23 mouse cellular contexts compared by ENCODE assay signal in genomic region chr5:66128948-66129347, GRCm38 (mm10). TPM values are rescaled to one million over a fixed set of nuclear protein-coding genes. Genes with fewer than 3 reads are reported as not detected.
DNase-seq lines count a peak whose midpoint lies in the region; TF ChIP-seq lines count a peak whose summit lies in the region.
"Had no signal": no experiment of that assay in that cellular context is flagged by ENCODE, and none has a peak within 500 bp of the region (broad histone marks: within the 10 kb centered on the region; RNA-seq: fewer than 3 reads in every experiment).

No protein-coding gene starts in this region.

- H3K36me3 ChIP-seq in macrophage (ENCODE audit: inconsistent target): peaks cover 47% of the 10 kb centered on the region
- H3K36me3 ChIP-seq in limb, embryonic 10.5 days: no peaks in the 10 kb centered on the region
- H3K36me3 ChIP-seq: embryonic facial prominence, embryonic 13.5 days; embryonic facial prominence, embryonic 15.5 days; forebrain, embryonic 10.5 days; forebrain, embryonic 12.5 days; G1E had no signal

- no peaks in the 10 kb centered on the region for H3K27me3 ChIP-seq in limb, embryonic 10.5 days (ENCODE audit: low read depth, poor library complexity, severe bottlenecking)
- H3K27me3 ChIP-seq: CH12.LX; embryonic facial prominence, embryonic 13.5 days; embryonic facial prominence, embryonic 15.5 days; forebrain, embryonic 12.5 days; Patski had no signal

- WGBS in macrophage (ENCODE audit: missing documents): 60% methylated on average over 3 of the region's 3 CpGs
- WGBS in limb, embryonic 10.5 days: 90% methylated on average over 3 of the region's 3 CpGs

- H3K4me1 ChIP-seq in bone marrow macrophage, adult 2 months (ENCODE audit: control insufficient read depth, insufficient read depth, low read length): peaks cover 21% of the 10 kb centered on the region
- peaks cover 11% of the 10 kb centered on the region for H3K4me1 ChIP-seq in limb, embryonic 10.5 days
- H3K4me1 ChIP-seq: embryonic facial prominence, embryonic 13.5 days; embryonic facial prominence, embryonic 15.5 days; forebrain, embryonic 10.5 days; forebrain, embryonic 12.5 days had no signal

- peak; percentile 74 for DNase-seq in adrenal gland, adult 2 months
- no peak for DNase-seq in adrenal gland, adult 8-10 months
- no peak for DNase-seq in ovary, adult 18-20 months (ENCODE audit: low spot score)
- DNase-seq in limb, embryonic 10.5 days (ENCODE audit: low spot score): no peak
- DNase-seq: adrenal gland, postnatal 14 days; B cell, adult 2 months; cerebellum, adult 11 months; cerebellum, adult 18-20 months; cerebellum, adult 8-10 months; cerebellum, adult 9-11 months; cerebellum, postnatal 14 days; cerebellum, postnatal 36 days; embryo, embryonic 11 days had no signal

- H3K9me3 ChIP-seq in limb, embryonic 10.5 days (replicated peaks): no peaks in the 10 kb centered on the region
- H3K9me3 ChIP-seq: embryonic facial prominence, embryonic 13.5 days; embryonic facial prominence, embryonic 15.5 days; forebrain, embryonic 10.5 days; forebrain, embryonic 12.5 days had no signal

- peak overlapping the region; percentile 39 for H3K27ac ChIP-seq in bone marrow macrophage, adult 2 months (ENCODE audit: insufficient read depth, low read depth, low read length)
- H3K27ac ChIP-seq in macrophage: peak overlapping the region; percentile 31
- H3K27ac ChIP-seq in limb, embryonic 10.5 days: no peak overlapping the region
- H3K27ac ChIP-seq: embryonic facial prominence, embryonic 13.5 days; embryonic facial prominence, embryonic 15.5 days; forebrain, embryonic 10.5 days; forebrain, embryonic 12.5 days had no signal

- H3K79me2 ChIP-seq in macrophage (ENCODE audit: inconsistent target): peaks cover 100% of the 10 kb centered on the region

- no peak for TF ChIP-seq POLR2A in bone marrow macrophage, adult 2 months (IDR thresholded peaks at IDR 0.05; ENCODE audit: borderline replicate concordance, low read depth, low read length)

- H3K4me3 ChIP-seq in bone marrow macrophage, adult 2 months (ENCODE audit: insufficient read depth, low read length): no peak overlapping the region
- no peak overlapping the region for H3K4me3 ChIP-seq in macrophage (ENCODE audit: inconsistent target)
- no peak overlapping the region for H3K4me3 ChIP-seq in limb, embryonic 10.5 days
- H3K4me3 ChIP-seq: embryonic facial prominence, embryonic 13.5 days; embryonic facial prominence, embryonic 15.5 days; erythroblast, embryonic 14.5 days; forebrain, embryonic 10.5 days; forebrain, embryonic 12.5 days had no signal

- TF ChIP-seq CTCF in bone marrow macrophage, adult 2 months (IDR thresholded peaks at IDR 0.05; ENCODE audit: low read depth, low read length): no peak

RNA-seq across cellular contexts. Expression of gene Rbm47, which starts 44.0 kb away (rescaled TPM):
- total RNA-seq in adrenal gland, adult 2 months (2021): 100 to 1,000 TPM in 1 of 2 experiments, 10 to 100 TPM in 1; 78.8 to 121 TPM
- 62.9 and 84.7 TPM in 2 replicates for polyA plus RNA-seq in adrenal gland, adult 2 months (2012; rRNA removed)
- total RNA-seq in adrenal gland, adult 8-10 months (2022): 100 to 1,000 TPM in 2 of 4 experiments, 10 to 100 TPM in 2; 76.0 to 130 (median 96.1) TPM
- 86.7 and 89.0 TPM in 2 replicates for polyA plus RNA-seq in bone marrow macrophage, adult 2 months (2012; ENCODE audit: insufficient read depth, insufficient read length, missing spikeins)
- 100 to 1,000 TPM; 212 to 432 (median 310) TPM for total RNA-seq in macrophage (2018; cell fraction: chromatin; rRNA removed)
- 100 to 1,000 TPM in 10 of 26 experiments, 10 to 100 TPM in 16; 76.7 to 169 (median 96.4) TPM for total RNA-seq in macrophage (2018; cell fraction: cytosol; rRNA removed)
- total RNA-seq in macrophage (2018; cell fraction: nucleus; rRNA removed): 100 to 1,000 TPM; 195 to 431 (median 259) TPM
- 35.3 to 62.0 TPM (median 41.0 TPM) in 3 replicates for polyA plus RNA-seq in macrophage (2018)
- 1.1 TPM in 2 replicates for polyA plus RNA-seq in limb, embryonic 10.5 days (2016; fragmentation: Nextera tagmentation; extraction: Ambion mirVana)
- polyA plus RNA-seq: G1E had no signal

Comparison
In these comparisons a context has a peak if more than half of its experiments do, and no peak if none do; other contexts are left out.
1. RNA of gene Rbm47, which starts 44.0 kb away (polyA plus RNA-seq): 86.7 to 89.0 TPM in bone marrow macrophage, adult 2 months, 62.9 to 84.7 TPM in adrenal gland, adult 2 months and 35.3 to 62.0 TPM in macrophage; 1.1 TPM in limb, embryonic 10.5 days; every median in the first group is over 10 times any median in the second.